Mouse (Mus musculus): Measurements from ENCODE around the gene Hoxd9. TPM values are rescaled to one million over a fixed set of nuclear protein-coding genes. Genes with fewer than 3 reads are reported as not detected.
A peak's percentile ranks its signal among the peaks of the same experiment; 100 is the strongest.

The Hoxd9 gene
- total RNA-seq, 2 experiments from 2014 or later, result not detected

GRCm38 (mm10) chr2:74669650-74670235, 27.8 kb upstream of the Hoxd9 start:
- Histone ChIP-seq H3K4me3 (no peak overlapping the region), H3K27ac (no peak overlapping the region)
- TF ChIP-seq CTCF (IDR thresholded peaks at IDR 0.05), result no peak
- no peak for DNase-seq (ENCODE audit: extremely low spot score in 1 of 2, low spot score in 2 of 2)
- intact Hi-C loops (cut with DNase I), result no loop called here

- no peak for DNase-seq (ENCODE audit: extremely low spot score in 1 of 2, low spot score in 2 of 2)
- intact Hi-C loops (cut with DNase I), result no loop called here
- H3K27ac ChIP-seq, result no peak overlapping the region
- H3K4me3 ChIP-seq, result no peak overlapping the region
- TF ChIP-seq CTCF (IDR thresholded peaks at IDR 0.05), result no peak
These were observed 26.8 kb upstream of the Hoxd9 start for GRCm38 (mm10) chr2:74670632-74671188.

DNA sequence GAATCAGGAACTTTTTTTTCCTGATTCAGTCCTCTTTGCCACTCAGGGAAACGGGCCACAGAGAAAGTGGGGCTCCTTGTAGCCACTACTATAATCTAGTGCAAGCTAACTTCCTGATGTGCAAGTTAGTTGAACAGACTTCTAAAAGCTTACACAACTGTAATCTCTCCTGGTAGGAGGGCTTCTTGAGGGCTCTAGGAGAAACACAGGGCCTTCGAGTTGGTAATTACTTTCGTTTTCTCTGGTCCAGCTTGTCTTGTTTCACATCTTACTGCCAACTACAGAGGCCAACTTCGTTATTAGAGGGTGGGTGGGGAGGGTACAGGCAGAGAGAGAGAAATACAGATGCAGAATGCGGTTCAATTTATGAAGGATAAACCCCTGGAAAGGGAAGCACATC, 25.7 kb upstream of the Hoxd9 start:
- Histone ChIP-seq H3K4me3 (no peak overlapping the region), H3K27ac (no peak overlapping the region)
- TF ChIP-seq CTCF (IDR thresholded peaks at IDR 0.05), result no peak
- intact Hi-C loops (cut with DNase I), result no loop called here
- DNase-seq (ENCODE audit: extremely low spot score in 1 of 2, low spot score in 2 of 2), result no peak

DNA sequence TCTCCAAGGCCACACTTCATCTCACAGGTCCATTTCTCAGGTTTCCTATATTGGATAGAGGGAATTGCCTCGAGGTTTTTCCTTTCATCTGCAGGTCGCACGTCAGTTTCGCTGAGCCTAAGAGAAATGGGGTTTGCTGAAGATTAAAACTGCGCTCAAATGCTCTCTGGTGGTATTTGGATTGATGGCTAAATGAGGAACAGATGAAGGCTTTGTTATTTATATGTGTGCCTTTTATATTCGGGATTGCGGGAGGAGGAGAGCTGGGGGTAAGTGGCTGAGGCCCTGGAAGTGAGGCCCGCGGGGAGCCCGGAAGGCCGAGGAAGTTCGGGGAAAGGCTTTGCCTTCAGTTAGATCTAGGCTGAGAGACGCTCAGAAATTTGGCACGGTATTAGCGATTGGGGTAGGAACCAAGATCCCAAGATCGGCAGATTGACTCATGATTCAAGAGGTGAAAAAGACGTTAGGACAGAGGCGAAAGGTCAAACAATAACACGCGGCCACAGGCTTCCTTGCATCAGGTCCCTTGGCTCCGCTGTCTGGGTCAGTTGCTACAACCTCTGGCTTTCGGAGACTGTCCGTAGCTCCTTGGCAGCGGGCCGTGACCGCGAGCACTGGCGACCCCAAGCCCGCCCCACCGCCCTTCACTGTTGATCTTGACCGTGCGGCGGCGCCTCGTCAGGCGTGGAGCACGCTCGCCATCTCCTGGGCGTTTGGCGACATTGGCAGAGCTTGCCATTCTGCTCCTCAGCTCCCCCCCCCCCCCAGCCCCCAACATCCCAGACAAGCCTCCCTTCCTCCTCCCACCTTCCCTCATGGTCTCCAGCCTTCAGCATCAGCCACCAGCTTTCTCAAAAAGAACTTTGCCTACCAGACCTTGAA, 24.8 kb upstream of the Hoxd9 start:
- DNase-seq (ENCODE audit: extremely low spot score in 1 of 2, low spot score in 2 of 2), result no peak
- Histone ChIP-seq H3K27ac (no peak overlapping the region), H3K4me3 (no peak overlapping the region)
- intact Hi-C loops (cut with DNase I), result no loop called here
- TF ChIP-seq CTCF (IDR thresholded peaks at IDR 0.05), result peak; percentile 61

- Histone ChIP-seq H3K4me3 (no peak overlapping the region), H3K27ac (no peak overlapping the region)
- TF ChIP-seq CTCF (IDR thresholded peaks at IDR 0.05), result no peak
- intact Hi-C loops (cut with DNase I), result no loop called here
- no peak for DNase-seq (ENCODE audit: extremely low spot score in 1 of 2, low spot score in 2 of 2)
These were observed 23.6 kb upstream of the Hoxd9 start for GRCm38 (mm10) chr2:74673835-74674425.

GRCm38 (mm10) chr2:74674881-74675665, 22.5 kb upstream of the Hoxd9 start, which contains the start of gene Hoxd12:
Hoxd12 (plus strand) TSS chr2:74675013.
- no peak within 1 kb of the TSS for H3K4me3 ChIP-seq
- intact Hi-C loops (cut with DNase I), result no loop called here
- no peak within 1 kb of the TSS for H3K27ac ChIP-seq
- no peak for TF ChIP-seq CTCF (IDR thresholded peaks at IDR 0.05)
- no peak for DNase-seq (ENCODE audit: extremely low spot score in 1 of 2, low spot score in 2 of 2)

DNA sequence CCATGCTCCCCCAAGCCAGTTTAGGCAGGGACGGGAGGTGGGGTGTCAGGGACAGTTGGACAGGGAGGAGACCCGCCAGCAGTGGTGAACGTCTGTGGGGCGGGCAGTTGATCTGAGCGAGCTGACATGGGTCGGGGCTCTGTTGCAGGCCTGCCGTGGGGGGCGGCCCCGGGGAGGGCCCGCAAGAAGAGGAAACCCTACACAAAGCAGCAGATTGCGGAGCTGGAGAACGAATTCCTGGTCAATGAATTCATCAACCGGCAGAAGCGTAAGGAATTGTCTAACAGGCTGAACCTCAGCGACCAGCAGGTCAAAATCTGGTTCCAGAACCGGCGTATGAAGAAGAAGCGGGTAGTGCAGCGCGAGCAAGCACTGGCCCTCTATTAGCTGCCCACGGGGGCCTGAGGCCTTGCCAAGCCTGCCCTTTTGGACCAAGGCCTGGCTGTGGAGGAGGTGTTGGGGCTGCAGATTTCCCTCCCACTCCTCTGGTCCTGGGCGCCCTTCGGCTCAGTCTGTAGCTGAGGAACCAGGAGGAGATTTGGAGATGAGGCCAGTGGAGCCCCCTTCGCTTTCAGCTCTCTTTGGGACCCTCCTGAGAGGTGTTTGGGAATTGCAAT, 21.8 kb upstream of the Hoxd9 start:
- no peak for TF ChIP-seq CTCF (IDR thresholded peaks at IDR 0.05)
- Histone ChIP-seq H3K4me3 (no peak overlapping the region), H3K27ac (no peak overlapping the region)
- DNase-seq (ENCODE audit: extremely low spot score in 1 of 2, low spot score in 2 of 2), result no peak
- intact Hi-C loops (cut with DNase I), result no loop called here

- no peak overlapping the region for H3K27ac ChIP-seq
- intact Hi-C loops (cut with DNase I), result no loop called here
- DNase-seq (ENCODE audit: extremely low spot score in 1 of 2, low spot score in 2 of 2), result no peak
- no peak overlapping the region for H3K4me3 ChIP-seq
- TF ChIP-seq CTCF (IDR thresholded peaks at IDR 0.05), result no peak
These were observed 21.0 kb upstream of the Hoxd9 start for GRCm38 (mm10) chr2:74676376-74677052.

DNA sequence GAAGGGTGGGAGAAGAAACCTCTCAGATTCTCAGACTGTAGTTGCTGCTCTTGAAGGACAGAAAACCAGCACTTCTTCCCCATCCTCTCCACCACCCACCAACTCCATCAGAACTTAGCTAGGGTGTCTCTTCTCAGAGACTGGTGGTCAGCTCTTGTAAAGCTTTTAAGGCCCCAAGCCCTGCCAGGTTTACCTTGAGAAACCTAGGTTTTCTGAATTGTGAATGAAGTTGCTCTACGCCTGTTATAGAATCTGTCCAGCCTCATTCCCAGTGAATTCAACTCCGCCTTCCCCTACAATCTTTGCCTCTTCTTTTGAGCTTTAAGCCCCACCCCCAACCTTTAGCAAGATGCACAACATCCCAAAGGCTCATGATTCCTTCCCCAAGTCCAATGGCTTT, 20.4 kb upstream of the Hoxd9 start:
- DNase-seq (ENCODE audit: extremely low spot score in 1 of 2, low spot score in 2 of 2), result no peak
- TF ChIP-seq CTCF (IDR thresholded peaks at IDR 0.05), result no peak
- Histone ChIP-seq H3K27ac (no peak overlapping the region), H3K4me3 (no peak overlapping the region)
- intact Hi-C loops (cut with DNase I), result no loop called here

GRCm38 (mm10) chr2:74678891-74679595, 18.5 kb upstream of the Hoxd9 start, which contains the start of gene Hoxd11:
Hoxd11 (plus strand) TSS chr2:74679557.
- DNase-seq (ENCODE audit: extremely low spot score in 1 of 2, low spot score in 2 of 2), result no peak
- TF ChIP-seq CTCF (IDR thresholded peaks at IDR 0.05), result no peak
- intact Hi-C loops (cut with DNase I), result no loop called here
- no peak within 1 kb of the TSS for H3K4me3 ChIP-seq
- no peak within 1 kb of the TSS for H3K27ac ChIP-seq
